Mouse (Mus musculus): ENCODE measurements around the gene Gm37240.

Gene Gm37240

DNA sequence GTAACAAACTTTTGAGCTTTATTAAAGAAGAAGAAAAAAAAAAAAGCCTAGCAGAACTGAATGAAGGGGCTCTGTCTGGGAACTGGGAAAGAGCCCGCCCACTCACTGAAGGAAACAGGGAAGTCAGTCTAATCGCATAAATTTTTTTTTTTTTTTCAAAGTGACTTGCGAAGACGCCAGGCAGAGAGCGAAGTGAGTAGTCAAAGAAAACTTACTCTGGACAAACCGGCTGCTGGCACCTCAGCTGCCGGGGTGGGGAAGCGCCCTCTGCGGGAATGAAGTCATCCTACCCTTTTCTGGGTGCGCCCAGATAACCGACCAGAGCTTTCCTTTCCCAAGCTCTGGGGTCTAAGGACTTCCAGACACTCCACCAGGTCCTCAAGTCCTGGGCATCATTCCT, 1406.2 kb downstream of the Gm37240 start:
- peak; percentile 59 for DNase-seq (ENCODE audit: inconsistent ontology term)

DNA sequence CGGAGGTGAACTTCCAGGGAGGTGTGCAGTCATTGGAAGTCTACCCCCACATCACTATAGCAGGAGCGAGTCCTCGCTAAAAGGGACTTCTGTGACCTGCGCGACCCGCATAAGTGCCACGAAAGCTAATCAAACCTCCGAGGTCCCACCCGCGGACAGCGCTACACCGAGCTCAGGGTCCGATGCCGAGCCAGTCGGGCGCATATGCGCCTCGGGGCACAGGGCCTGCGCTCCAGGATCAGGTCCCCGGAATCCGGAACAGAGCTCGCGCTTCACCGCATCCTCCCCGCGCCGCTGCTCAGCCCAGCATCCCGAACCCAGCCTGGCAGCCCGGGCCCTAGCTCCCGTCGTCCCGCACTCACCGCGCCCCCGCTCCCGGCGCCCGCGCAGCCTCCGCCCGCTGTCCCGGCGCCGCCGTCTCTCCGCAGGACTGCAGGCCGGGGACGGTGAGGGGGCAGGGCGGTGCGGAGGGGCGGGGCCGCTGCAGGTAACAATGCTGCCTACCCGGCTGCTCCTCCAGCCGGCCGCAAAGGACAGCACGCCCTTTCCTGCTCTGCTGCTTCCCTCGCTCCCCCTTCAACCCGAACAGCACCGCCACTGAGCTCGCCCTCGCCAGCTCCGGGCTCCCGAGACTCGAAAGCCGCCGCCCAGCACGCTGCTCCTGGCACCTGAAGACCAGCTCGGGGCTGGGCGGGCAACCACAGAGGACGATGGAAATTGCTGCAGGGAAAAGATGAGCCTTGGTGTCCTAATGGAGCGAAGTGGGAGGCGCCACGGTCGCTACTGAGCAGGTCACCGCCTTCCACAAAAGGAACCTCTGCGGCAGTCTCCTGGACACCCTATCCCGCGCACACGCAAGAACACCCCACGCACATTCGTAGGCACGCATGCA, 1407.1 kb downstream of the Gm37240 start, which contains the start of gene Fhdc1:
Fhdc1 (minus strand) TSS at position 424 of the 892 bp plus-strand sequence.
- peak; percentile 72 for DNase-seq (ENCODE audit: inconsistent ontology term)

DNA sequence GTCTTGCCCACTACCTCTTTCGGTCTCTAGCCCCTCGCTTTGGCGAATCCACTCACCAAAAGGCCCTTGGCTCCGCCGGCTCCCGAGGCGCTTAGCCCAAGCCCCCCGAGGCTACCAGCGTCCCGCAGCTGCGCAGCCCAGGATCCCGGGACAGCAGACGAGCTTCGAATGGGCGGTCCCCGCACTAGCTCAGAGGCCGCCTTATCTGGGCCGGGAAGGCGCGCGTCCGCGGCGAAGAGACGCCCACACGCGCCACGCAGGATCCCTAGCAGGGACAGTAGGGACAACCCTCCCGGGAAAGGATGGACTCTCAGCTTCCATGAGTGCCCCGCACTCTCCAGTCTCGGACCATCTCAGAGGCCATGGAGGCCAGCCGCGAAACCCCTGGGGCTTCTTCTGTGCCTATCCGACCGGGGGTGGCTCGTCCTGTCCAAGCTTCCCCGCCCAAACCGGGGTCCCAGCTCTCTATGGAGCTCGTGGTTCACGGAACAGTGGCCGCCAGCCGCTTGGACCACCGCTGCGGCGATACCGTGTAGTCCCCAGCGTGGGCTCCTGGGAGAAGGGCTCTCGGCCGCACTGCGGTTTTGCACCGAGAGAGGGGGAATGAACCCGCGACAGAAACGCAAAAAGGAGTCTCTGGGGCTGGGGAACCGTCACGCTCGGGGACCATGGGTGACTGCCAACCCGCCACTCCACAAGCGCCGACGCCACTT, 1407.9 kb downstream of the Gm37240 start:
- DNase-seq (ENCODE audit: inconsistent ontology term), result peak; percentile 79

- no peak for DNase-seq (ENCODE audit: inconsistent ontology term)
Observed at GRCm38 (mm10) chr3:84478896-84479292, 1408.4 kb downstream of the Gm37240 start.

DNA sequence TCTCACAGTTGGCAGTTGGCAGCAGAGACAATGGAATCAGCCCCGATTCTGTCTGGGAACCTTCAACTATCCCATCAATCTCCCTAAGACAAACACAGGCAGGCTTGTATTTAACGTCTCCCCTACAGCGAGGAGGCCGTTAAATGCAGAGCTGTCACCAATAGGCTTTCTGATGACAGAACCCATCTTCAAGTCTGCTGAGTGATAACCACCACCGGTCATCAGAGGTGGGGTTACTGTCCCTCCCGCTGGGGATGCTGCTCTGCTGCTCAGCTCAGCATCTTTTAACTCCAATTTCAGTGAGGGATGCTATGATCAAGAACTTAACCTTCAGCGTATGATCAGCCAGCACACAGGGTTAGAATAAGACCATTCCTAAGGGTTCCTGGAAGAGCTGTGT, 1409.1 kb downstream of the Gm37240 start:
- no peak for DNase-seq (ENCODE audit: inconsistent ontology term)

GRCm38 (mm10) chr3:84477498-84477897, 1409.8 kb downstream of the Gm37240 start:
- DNase-seq (ENCODE audit: inconsistent ontology term), result no peak

DNA sequence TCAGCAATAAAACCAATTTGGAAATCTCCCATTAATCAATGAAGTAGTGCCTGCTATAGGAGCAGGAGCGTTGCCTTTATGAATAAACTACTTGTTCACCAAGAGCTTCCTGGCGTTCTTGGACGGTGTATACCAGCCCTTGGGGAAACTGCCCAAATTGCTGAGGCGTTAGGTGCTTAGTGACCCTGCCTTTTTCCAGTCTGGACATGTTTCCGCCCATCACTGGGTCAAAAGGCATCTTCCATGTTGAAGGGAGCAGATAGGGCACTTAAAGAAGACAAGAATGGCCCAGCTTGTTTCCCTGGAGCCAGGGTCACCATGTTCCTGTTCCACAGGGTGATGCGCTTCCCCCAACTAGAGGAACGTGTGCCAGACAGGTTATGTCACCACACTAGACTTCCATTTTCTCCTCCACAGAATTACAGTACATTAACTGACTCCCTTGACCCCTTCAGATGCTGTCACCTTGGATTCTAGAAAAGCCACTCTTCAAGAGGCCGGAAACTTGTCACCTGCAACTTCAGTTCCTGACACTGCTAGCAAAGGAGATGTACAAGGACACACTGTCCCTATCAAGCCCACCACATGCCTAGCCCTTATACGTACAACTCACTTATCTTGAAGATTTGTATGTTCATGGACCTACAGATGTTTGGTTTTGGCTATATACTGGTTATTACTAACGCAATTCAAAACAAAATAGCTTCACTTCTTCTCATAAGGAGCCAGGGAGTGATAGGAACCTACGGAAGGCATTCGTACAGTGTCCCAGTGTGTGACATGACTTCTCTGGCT, 1412.1 kb downstream of the Gm37240 start:
- no peak for DNase-seq (ENCODE audit: inconsistent ontology term)

- DNase-seq (ENCODE audit: inconsistent ontology term), result no peak
Observed at GRCm38 (mm10) chr3:84474398-84474797, 1412.9 kb downstream of the Gm37240 start.

DNA sequence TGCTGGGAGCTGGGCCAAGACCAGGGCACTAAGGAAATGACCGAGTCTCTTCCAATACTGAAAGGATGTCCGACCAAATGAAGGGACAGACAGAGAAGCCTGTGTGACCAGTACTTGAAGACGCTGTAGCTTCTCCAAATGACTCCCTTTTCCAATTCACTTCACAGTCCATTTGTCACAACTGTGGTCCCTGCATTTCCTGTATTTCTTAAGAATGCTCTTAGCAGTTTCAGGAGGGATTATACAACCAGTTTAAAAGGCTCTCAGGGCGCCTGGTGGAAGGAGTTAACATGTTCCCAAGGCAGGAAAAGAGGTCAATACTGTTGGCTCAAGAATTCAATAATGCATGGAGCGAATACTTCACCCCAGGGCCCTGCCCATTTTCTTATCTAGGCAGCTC, 1414.4 kb downstream of the Gm37240 start:
- DNase-seq (ENCODE audit: inconsistent ontology term), result no peak

DNA sequence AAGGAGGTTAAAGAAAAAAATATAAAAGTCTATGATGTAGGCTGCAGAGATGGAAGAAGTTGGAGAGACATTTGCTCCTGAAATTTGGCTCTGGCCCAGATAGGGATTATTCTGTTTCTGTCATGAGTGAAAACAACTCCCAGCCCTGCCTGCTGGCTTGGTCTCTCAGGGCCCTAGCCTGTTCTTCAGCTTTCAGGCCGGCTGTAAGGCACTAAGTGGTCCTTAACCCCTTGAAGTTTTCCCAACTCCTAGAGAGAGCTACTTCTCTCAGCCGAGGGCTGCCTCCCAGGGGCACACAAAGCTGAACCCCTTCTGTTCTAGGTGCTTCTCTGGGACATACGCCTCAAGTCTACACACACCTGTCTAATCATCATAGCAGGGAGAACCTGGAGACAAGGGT, 1414.8 kb downstream of the Gm37240 start:
- no peak for DNase-seq (ENCODE audit: inconsistent ontology term)

DNA sequence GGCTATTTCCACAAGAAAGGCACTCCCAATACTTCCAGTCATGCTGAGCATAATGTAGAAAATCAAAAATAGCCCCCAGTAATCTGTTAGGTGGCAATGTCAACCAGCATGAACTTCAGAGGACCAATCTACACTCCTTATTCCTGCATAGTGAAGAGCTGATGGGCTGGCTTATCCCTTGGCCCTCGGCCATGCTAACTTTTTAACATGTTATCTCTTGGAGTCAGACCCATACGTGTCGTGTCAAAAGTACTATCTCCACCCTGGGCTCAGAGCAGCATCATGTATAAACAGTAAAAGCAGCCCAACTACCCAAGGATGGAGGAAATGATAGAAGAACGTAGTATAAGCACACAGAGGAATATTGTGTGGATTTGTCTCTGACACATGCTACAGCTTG, 1416.2 kb downstream of the Gm37240 start:
- DNase-seq (ENCODE audit: inconsistent ontology term), result no peak

DNA sequence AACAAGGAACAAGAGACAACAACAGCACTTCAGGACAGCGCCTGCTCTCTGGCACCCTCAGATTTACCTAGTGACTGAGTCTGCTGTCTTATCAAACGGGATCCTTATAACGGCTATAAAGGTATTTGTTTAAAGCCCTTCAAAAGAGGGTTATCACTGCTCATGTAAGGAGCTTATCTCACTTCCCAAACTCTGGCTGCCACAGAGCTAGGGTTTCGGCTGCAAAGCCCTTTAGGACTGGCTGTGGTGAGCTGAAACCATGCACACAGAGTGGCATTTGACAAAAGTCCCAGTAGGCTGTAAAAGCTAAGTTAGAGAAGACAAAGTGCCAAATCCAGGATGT, 1419.2 kb downstream of the Gm37240 start:
- DNase-seq (ENCODE audit: inconsistent ontology term), result no peak

- DNase-seq (ENCODE audit: inconsistent ontology term), result no peak
Observed at GRCm38 (mm10) chr3:84467419-84468110, 1419.8 kb downstream of the Gm37240 start.

- DNase-seq (ENCODE audit: inconsistent ontology term), result no peak
Observed at GRCm38 (mm10) chr3:84465822-84466500, 1421.4 kb downstream of the Gm37240 start.

DNA sequence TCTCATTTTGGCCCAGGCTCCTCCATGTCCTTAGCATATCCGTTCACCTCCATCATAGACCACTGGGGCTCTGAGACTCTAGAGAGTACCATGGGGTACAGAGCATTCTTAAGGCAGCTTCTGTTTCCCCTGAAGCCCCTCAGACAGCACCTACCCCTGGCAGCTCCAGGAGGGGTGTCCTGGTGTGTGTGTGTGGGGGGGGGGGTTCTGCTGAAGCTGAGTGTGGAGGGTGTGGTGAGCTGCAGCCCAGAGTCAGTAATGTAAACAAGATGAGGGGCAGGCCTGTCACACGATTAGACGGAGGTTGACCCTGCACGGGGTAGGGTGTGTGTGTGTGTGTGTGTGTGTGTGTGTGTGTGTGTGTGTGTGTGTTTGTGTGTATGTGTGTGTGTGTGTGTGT, 1425.6 kb downstream of the Gm37240 start:
- DNase-seq (ENCODE audit: inconsistent ontology term), result no peak

DNA sequence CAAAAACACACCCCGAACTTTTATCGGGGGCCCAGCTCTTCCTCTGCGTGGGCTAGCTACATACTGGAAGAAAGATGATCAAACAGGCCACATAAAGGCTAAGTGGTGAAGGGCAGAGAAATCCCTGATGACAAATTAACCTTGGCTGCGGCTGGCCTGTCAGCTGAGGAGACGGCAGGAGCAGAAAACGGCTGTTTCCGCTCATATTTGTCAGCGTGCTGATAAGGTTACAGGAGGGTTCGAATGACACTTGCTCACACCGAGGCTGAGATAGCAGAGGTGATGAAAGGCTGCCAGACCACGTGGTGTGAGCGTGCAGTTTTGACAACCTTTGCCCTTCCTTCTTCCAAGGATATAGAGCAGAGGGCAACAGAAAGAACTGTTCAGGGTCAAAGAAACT, 1426.4 kb downstream of the Gm37240 start:
- DNase-seq (ENCODE audit: inconsistent ontology term), result no peak

DNA sequence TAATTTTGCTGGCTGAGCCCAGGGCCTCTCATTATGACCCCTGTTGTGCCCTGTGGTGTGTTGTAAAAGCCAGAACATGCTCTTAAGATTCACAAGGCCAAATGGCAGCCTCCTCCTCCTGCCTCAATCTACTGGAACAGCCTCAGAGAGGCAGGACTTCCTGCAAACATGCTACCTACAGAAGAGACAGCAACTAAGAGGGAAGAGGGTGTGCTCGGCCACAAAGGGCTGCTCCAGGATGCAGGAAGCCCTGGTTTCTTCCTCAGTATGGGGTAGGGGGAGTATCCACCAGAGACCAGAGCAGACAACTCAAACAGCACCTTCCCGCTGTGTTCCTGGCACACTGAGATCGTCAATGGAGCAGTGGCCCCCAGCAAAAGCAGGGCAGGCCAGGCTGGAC, 1426.8 kb downstream of the Gm37240 start:
- DNase-seq (ENCODE audit: inconsistent ontology term), result no peak

GRCm38 (mm10) chr3:84455733-84456417, 1431.4 kb downstream of the Gm37240 start:
- no peak for DNase-seq (ENCODE audit: inconsistent ontology term)

GRCm38 (mm10) chr3:84450651-84451050, 1436.7 kb downstream of the Gm37240 start:
- peak; percentile 59 for DNase-seq (ENCODE audit: inconsistent ontology term)

DNA sequence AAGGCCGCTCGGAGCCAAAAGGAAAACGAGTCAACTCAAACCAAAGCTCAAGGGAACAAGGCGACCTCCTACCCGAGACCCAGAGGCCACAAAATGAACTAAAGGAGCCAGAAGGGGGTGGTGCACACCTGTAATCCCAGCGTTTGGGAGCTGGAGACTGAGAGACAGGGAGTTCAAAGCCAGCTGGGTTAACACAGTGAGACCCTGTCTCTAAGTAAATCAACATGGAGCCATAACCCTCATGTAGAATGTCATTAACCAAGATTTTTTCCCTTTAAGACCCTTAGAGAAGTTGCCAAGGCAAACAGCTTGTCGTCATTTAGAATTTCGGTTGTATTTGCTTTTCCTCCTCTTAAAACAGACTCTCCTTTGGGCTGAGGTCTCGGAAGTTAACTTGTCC, 1438.3 kb downstream of the Gm37240 start:
- no peak for DNase-seq (ENCODE audit: inconsistent ontology term)

Data from Muller cell, postnatal 12 days (primary cell).